Mouse (Mus musculus) testis, adult 2 months (tissue): ENCODE results near the gene Bglap2.
"Not testable (repeated sequence)": the region's sequence is repeated elsewhere in the genome, so short reads cannot be mapped to it uniquely, and the experiment has no call there.

Experiments
- CTCF ChIP-seq: fragments of 200-500 bp; IDR thresholded peaks from 2 replicates; pipeline ENCODE4 v1.5.1; 2012; ENCODE audit warnings: low read depth, mild to moderate bottlenecking, inconsistent platforms, low read length, moderate library complexity; ENCODE audit not compliant: control insufficient read depth, insufficient read depth, insufficient replicate concordance
- POLR2A ChIP-seq: fragments of 200-500 bp; IDR thresholded peaks from 2 replicates; pipeline ENCODE4 v1.6.1; 2012; ENCODE audit warnings: low read depth, mild to moderate bottlenecking, inconsistent platforms, low read length, moderate library complexity; ENCODE audit not compliant: control insufficient read depth

DNA sequence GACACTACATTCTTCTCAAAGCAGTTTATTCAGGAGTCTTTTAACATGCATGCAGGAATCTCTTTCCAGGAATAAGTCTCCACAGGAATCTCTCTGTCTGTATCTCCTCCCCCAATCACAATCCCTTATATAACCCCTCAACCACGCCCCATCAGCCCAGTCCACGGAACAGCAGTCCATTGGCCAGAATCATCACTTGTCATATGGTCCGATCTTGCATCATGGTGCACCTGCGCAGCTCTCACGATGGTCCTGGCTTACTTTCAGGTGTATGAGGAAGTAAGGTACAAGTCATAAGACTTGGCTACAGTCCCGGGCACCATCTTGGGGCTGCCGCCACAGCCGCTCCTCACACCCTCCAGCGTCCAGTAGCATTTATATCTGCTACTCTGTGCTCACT, 5.9 kb downstream of the Bglap2 start, which contains the start of gene Bglap3:
- not testable (repeated sequence) for TF ChIP-seq POLR2A, CTCF
